Mouse (Mus musculus): ENCODE measurements around the gene Tdpoz4.
"Not testable (repeated sequence)": the region's sequence is repeated elsewhere in the genome, so short reads cannot be mapped to it uniquely, and the experiment has no call there.

DNA sequence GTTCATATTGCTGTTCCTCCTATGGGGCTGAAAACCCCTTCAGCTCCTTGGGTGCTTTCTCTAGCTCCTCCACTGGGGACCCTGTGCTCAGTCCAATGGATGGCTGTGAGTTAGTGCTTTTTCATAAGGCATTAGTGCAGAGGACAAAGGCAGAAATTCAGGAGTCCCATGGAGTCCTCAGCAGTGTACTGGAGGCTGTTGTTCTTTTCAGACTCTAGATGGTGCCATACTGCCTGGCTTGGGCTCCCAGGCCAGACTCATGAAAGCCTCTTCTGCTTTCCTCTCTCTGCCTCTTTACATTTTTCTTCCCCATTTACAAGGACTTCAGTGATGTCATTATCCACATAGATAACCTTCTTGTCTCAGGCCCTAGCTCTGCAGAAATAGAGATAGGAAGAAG lies 17.1 kb downstream of the Tdpoz4 start:
- not testable (repeated sequence) for TF ChIP-seq CTCF, EP300 (IDR thresholded peaks at IDR 0.05; ENCODE audit: low read depth)

All from liver, embryonic 14.5 days (tissue).